Mouse (Mus musculus): ENCODE results near the gene Spn.

Gene Spn

DNA sequence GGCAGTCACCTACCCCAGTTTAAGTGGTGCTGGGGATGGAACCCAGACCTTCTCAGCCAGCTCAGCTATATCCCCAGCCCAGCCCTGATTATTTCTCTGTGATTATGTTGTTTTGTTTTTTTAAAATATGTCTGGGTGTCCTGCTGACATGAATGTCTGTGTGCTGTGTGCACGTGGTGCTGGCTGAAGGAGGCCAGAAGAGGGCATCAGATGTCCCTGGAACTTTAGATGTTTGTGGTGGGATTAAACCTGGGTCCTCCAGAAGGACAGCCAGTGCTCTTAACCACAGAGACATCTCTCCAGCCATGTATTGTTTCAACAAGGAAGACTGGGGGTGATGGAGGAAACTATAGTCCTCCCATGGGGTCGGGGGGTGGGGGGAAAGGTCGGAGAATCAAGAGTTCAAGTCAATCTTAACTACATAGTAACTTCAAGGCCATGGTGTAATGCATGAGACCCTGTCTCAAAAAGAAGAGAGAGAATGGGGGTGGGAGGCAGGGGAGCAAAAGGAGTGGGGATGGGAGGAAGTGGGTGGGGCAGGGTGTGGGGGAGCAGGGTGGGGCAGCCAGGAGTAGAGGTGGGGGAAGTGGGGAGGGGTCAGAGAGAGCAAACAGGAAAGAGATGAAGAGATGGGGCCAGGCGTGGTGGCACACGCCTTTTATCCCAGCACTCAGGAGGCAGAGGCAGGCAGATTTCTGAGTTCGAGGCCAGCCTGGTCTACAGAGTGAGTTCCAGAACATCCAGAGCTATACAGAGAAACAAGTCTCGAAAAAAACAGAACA is 3.2 kb upstream of the Spn start:
- no peak for DNase-seq (ENCODE audit: low spot score in 2 of 2)

DNA sequence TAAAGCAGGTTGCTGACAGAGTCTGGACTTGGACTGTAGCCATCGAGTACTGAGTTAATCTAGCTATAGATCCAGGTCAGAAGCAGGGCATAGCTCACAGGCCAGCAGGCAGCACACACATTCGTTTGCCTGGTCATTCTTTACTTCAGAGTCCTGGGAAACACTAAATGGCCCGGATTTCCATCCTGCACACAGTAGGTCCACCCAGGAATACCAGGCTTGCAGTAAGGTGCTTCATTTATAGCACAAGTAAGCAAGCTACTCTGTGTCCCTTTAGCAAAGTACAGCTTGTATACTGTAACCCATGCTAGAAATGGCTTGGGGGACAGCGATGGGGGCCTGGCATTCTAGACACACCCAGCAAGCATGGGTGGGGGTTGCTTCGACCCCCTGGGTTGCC is 1.9 kb upstream of the Spn start:
- DNase-seq (ENCODE audit: low spot score in 2 of 2), result no peak

DNA sequence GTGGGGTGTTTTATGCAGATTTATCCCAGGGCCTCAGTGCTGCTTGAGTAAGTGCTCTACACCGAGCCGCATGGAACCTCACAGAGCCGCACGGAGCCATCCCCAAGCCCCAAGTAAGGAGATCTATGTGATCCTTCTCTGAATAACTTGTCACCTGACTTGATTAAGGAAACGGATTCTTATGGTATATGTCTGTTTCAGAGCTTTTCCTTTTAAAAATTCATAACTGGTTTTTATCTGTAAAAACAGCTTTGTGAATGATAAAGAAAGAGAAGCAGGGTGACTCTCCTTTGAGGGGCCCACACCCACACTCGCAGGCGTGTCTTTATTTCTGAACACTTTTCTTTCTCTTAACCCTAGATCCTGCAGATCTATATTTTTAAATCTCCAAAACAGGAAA is 1.5 kb upstream of the Spn start:
- DNase-seq (ENCODE audit: low spot score in 2 of 2), result no peak

DNA sequence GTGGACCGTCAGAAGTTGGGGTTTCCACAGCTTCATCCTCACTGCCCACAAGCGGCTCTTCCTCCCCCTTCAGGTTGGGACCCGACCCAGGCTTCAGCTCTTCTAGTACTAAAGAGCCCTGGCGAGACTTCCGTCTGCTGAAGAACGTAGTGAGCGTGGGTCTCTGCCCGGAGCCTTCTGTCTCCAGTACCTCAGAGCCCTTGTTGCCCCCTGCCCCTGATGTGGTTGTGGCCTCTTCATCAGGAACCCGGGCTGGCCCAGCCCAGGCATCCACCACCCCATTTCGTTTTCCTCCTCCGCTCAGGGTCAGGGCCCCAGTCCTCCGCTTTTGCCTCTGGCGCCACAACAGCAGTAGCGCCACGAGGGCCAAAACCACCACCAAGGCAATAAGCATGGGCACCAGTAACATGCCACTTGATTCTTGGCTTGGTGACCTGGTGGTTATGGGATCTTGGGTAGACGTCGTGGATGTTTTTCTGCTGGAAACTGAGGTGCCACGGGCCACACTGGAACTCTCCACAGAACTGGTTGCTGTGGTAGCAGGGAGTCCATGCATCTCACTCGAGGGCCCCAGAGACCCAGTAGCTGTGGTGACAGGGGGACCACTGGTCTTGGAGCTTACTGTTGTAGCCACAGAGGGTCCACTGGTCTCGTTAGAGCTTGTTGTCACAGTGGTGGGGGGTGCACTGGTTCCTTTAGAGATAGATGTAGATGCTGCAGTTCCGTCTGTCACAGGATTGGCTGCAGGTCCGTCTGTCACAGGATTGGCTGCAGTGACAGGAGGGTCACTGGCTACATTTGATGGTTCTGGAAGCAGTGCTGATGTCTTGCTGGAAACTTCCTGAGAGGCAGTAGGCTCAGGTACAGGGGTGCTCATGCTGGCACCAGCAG is 1.2 kb downstream of the Spn start:
- no peak for DNase-seq (ENCODE audit: low spot score in 2 of 2)

DNA sequence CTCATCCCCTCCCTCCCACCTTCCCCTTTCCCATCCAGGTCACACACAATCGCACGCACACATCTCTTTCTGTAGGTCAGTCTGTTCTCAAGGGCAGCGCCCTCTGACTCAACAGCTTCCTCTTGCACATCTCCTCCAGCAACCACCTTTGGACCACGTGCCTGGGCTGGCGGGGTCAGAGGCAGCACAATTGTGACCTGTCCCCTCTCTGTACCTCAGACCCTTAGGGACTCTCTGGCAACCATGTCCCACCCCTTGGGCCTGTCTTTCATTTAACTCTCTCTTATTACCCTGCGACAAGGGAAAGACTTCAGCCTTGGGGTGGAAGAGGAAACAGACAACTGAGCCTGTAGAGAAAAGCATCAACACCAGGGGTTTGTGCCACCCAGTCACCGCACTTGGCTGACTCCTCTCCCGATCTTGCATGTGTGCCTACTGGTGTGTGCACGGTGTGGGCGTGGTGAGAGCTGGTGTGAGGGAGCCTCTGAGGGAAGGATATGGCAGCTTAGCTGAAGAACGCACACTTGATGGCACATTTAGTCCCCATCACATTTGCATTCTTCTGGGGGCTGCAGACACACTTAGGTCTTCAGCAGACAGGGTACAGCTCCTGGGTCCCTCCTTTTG is 2.7 kb downstream of the Spn start:
- no peak for DNase-seq (ENCODE audit: low spot score in 2 of 2)

DNA sequence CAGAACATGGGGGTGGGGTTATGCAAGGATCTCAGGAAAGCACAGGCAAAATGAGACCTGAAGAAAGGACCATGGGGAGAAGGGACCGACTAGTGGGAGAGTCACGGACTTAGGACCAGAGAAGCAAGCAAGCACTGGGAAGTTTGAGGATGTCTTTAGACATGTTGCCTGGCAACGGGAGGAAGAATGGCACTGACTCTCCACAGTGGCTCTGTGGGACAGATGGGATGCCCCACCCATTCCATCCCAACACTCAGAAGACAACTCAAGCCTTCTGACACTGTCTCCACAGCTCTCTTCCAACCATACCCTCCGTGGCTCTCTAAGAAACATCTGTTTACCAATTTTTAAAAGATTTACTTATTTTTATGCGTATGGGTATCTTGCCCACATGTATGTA is 4.5 kb downstream of the Spn start:
- DNase-seq (ENCODE audit: low spot score in 2 of 2), result no peak

DNA sequence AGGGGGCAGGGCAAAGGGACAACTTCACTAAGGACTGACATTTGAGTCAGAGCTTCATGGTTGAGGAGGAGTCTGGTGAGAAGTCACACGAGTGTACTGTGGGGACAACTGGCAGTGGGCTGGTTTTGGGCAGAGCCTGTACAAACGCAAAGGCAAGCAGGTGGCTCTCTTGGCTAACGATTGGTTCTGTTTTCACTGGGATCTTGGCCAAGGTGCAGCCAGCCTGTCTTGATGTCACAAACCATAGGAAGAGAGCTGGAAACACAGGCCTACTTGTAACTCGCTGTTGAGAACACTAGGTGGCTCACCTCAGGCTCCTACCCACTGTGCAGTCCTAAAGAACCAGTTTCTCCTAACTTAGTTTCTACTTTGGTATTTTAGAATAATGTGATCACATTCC is 8.0 kb downstream of the Spn start:
- DNase-seq (ENCODE audit: low spot score in 2 of 2), result peak in 1 of 2 experiments; percentile 6

DNA sequence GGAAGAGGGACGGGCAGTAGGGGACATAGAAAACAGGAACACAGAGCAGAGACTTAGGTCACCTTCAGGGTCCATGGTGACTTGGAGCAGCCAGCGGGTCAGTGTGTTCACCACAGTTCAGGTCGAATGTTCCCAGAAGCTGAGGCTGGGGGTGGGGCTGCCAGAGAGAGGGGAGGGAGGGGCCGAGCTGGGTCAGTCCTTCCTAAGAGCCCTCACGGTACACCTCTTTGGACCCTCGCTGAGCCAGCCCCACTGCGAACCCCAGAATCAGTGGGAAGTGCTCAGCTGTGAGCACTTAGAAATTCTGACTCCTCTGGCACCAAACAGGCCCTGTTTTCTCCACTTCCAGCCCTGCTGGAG is 15.7 kb downstream of the Spn start, which contains the start of gene Qprt:
TSS of gene Qprt (minus strand) at position 316 of the 360 bp plus-strand sequence.
- no peak for DNase-seq (ENCODE audit: low spot score in 2 of 2)

DNA sequence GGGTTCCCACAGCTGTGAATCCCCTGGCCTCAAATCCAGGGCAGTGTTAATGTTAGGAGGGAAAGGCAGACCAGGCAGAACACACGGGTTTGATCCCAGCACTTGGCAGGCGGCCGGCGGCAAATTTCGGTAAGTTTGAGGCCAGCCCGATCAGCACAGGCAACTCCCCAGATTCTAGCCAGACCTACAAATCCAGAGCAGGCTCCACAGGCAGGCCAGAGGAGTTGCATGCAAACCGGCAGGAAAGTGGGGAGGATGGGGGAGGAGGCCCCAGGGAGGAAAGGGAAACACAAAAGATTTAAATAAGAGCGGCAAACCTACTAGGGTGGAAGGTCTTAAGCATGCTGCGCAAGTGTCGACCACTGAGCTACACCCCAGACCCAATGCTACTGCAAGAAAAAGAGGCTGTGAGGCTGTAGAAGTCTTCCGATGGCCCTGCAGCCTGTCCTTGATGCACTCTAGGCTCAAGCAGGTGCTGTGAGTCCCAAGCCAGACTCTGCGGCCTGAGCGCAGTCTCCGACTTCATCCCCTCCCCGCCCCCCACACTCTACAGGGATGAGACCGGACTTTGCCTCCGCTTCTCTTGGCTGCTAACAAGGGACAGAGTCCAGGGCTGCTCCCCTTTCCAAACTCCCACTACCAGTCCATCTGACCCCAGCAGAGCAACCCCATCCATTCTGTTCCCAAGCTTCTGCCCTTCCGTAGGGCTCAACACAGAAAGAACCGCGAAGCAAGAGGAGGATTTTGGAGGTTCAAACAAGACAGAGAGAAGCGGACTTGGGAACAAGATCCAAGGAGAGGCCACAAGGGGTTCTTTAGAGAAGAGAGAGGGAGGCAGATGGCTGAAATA is 16.3 kb downstream of the Spn start:
- DNase-seq (ENCODE audit: low spot score in 2 of 2), result no peak

DNA sequence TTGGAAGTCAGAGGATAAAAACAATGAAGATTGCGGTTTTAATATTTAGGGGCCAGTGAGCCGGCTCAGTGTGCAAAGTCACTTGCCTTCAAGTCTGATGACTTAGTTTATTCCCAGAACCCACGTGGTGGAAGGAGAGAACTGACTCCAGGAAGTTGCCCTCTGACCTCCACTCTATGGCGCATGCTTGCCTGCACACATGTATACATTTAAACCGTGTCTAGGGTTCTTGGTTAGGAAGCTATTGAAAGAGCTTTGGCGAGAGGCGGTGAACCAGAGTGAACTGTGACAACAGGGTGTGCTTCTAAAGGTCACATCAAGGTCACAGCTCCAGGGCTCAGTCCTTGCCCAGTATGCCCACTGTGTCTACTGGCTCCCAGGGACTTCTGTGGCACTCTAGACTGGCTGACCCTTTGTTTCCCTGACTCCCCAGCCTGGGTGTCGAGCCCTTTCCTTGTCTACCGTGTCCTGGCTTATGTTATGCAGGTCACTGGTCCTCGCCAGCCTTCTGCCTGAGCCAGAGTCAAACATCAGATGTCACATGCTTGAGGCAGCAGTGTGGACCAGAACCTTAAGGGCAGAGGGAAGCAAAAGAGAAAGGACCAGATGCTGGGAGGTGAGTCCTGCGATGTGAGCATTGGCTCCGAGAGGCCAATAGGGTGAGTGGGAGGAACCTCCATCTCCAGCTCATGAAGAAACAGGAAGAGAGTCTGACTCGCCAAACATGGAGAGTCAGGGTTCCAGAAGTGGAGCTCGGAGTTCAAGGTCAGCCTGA is 18.8 kb downstream of the Spn start:
- DNase-seq (ENCODE audit: low spot score in 2 of 2), result no peak

DNA sequence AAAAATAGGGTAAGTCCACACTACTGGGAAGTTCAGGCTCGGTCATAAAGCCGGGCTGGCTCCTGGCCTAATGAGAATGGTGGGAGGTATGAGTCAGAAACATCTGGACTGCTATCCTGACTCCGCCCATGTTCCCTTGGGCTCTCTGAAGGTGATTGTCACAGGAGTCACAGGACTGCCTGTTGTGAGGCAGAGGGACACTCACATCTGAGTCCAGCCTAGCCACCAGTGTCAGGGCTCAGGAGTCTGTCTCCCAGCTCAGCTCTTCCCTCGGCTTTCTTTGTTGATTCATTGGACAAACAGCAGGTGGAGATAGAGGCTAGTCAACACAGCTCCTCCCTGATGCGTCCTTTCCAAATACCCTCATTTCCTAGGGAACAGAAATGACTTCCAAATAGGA is 19.7 kb downstream of the Spn start:
- no peak for DNase-seq (ENCODE audit: low spot score in 2 of 2)

DNA sequence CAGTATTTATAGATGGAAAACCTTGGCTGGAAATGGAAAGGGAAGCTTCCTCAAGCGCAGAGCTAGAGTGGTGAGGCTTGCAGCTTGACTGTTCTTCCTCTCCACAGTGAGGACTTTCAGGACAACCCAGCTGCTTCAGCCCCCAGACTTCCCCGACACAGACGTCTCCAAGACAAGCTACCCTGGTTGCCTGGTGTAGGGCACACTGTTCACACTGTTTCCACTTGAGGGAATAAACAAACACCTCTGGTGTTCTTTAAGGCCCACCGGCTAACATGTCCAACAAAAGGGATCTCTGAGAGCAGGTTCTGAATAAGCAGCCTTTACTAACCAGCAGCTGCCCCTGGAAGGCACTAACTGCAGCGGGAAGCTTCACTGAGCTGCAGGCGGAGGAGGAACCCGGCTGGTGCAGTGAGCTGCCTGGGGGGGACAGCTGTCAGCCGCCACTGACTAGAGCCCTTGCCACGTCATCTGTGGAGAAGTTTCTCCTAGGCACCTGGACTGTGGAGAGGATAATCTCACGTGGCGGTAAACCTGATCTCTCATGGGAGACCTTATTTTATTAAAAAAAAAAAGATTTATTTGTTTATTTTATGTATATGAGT is 21.2 kb downstream of the Spn start:
- no peak for DNase-seq (ENCODE audit: low spot score in 2 of 2)

DNA sequence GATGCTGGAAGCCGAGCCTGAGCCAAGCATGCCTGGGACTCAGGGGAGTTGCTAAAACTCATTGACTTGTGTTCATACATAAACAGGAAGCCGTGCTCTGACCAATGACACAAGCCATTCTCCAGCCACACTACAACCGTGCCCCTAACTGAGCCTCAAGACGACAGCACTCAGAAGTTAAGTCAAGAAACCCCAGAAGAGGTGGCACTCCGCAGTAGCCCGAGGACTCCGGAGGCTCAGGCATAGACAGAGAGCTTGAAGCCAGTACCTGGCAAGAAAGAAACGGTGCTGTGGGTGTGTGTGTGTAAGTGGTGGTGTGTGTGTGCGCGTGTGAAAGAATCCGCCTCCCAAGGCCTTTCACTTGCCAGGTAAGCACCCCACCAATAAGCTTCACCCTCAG is 22.7 kb downstream of the Spn start:
- no peak for DNase-seq (ENCODE audit: low spot score in 2 of 2)

DNA sequence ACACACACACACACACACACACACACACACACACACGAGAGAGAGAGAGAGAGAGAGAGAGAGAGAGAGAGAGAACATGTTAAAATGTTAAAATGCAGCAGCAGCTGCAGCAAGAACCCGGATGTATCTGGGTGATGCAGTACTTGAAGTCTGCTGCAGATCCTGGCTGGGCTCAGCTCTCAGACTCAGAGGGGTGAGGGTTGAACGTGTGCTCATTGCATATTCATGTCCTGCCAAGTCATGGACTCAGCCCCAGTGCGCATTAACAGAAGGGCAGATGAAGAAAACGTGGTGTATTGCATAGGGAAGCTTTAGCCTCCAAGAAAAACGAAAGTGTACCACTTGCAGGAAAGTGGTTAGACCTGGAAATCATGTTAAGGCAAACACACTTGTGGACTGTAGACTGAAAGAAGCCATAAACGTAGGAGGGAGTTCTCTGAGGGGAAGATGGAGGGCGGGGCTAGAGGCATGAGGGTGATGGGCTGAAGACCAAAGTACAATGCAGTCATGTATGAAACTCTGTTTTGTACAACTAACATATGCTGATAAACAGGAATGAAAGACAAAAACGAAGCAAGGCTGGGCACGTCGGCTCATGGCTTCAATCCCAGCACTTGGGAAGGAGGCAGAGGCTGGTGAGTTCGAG is 23.9 kb downstream of the Spn start:
- DNase-seq (ENCODE audit: low spot score in 2 of 2), result no peak

DNA sequence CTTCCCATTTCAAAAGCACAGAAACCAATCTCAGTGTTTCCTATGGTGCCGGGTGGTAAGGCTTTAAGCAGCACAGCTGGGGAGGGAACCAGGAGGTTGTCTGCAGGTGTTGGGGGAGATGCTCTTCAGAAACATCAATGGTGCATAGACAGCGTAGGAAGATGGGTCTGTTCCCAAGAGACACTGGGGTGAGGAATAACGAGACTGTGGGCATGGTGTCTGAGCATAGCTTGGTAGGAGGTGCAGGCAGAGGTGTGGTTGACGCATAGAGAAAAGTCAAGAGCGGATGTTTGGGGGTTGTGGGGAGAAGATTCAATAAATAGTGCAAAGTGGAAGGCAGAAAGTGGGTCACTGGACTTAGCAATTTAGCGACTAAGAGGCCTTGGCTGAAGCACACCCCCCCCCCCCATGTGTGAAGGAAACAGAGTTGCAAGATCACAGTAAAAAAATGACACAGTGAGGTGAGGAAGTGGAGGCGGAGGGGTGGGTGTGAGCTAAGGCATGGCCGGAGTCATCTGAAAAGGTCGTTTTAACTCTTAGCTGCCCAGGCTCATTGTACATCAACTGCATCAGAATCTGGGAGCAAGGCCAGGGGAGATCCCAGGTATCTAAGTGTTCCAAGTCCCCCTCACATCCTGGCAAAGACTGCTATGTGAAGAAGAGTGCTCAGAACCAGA is 24.6 kb downstream of the Spn start:
- no peak for DNase-seq (ENCODE audit: low spot score in 2 of 2)

DNA sequence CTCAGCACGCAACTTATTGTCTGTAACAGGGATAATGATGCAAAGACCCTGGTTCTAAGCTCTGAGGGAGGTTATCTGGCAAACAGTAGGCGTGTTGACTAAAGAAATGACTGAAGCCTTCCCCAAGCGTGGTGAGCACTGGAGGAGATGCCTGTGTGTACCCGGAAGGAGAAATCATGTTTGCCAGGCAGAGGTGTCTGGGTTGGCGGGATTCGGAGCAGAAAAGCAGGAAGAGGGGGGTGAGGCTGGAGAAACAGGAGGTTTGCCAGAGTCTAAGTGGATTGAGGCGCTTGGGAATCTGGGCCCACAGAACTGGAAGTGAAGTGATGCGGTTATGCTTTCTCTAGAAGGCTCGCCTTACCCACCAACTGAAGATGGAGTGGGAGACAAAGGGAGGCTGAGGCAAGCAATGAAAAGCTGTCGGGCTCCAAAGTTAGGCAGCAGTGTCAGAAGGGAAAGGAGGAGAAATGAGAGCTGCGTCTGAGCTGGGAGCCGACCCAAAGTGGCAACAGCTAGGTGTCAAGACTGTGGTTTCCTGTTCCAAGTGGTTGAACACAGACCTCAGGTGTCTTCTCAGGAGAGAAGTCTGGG is 25.3 kb downstream of the Spn start:
- no peak for DNase-seq (ENCODE audit: low spot score in 2 of 2)

DNA sequence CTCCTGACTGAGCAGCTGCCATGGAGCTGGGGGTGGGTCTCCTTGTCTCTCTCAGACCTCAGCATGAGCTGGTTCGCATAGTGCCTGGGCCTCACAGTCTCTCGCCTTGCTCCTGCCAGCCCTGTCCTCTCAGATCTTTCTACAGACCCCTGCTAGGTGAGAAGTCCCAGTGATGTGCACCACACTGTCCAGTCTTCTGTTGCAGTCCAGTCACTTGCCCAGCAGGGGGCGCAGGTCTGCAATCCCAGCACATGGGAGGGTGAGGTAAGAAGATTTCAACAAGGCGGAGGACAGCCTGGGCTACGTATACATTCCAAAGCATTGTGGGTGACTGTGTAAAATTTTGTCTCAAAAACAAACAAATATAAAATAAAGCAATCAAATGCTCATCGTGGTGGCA is 26.2 kb downstream of the Spn start:
- peak in 1 of 2 experiments; percentile 16 for DNase-seq (ENCODE audit: low spot score in 2 of 2)

DNA sequence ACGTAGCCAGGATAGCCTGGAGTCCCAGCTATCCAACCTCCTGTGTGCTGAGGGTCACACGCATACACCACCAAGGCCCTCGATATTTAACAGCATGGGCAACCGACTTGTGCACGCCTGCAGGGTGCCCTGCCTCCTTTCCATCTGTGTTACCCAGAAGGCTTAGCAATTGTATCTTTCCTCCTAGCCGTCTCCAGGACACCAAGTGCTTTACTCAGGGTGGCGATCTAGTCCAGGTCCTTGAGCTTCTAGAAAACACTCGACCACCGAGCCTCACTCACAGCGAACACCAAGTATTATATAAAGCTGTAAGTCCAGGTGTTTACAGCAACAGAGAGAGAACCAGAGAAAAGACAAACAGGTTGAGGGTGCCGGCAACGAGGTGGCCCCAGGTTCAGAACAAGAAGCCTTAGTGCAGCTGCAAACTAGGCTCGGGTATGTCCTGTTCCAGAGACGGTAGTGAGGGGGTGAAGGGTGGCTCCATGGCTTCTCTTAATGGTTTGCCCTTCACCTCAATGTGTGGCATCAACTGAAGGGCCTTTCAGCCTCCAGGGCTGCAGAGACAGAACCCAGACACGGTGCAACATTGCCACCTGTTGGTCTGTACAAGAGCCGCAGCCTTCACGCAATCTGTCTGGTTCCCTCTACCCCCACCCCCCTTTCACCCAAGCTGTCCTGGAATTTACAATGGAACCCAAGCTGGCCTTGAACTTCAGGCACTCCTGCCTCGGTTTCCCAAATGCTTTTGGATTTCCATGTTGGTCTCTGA is 27.2 kb downstream of the Spn start:
- DNase-seq (ENCODE audit: low spot score in 2 of 2), result peak; percentile 21 to 38

Measured in urinary bladder, adult 18-20 months (tissue).